13 mouse cellular contexts compared by ENCODE assay signal in the genomic region with DNA sequence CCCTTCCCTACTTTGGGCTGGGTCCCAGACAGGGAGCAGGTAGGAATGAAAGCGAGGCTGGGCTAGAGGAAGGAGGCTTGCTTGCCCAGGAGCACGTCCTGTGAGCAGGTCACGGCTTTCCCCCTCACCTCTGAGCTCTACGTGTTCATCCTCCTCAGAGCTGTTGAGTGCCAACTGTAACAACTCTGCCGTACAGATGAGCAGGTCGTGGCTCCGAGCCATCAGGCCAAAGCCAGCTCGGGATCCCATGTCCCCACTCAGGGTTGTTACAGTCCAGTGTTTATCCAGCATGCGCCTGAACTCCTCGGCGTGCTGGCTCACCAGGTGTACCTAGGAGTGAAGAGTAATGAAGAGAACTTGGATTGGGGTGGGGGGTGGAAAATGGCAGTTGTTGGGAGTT. TPM values are rescaled to one million over a fixed set of nuclear protein-coding genes. Genes with fewer than 3 reads are reported as not detected.
A peak's percentile ranks its signal among the peaks of the same experiment; 100 is the strongest.
DNase-seq lines count a peak whose midpoint lies in the region; ATAC-seq and TF ChIP-seq lines count a peak whose summit lies in the region.
"Had no signal": no experiment of that assay in that cellular context is flagged by ENCODE, and none has a peak within 500 bp of the region (broad histone marks: within the 10 kb centered on the region; RNA-seq: fewer than 3 reads in every experiment).

No protein-coding gene starts in this region.

- peak overlapping the region; percentile 64; the same call in 1 of the 2 replicates for H3K4me2 ChIP-seq in heart, embryonic 13.5 days

- no peak overlapping the region for H3K4me3 ChIP-seq in heart, embryonic 13.5 days
- peak overlapping the region; percentile 92 for H3K4me3 ChIP-seq in megakaryocyte, embryonic 14.5 days (replicated peaks)
- peak overlapping the region; percentile 52 for H3K4me3 ChIP-seq in small intestine, adult 2 months (ENCODE audit: low read depth, low read length)

- H3K9me3 ChIP-seq in heart, embryonic 13.5 days, result no peaks in the 10 kb centered on the region
- no peaks in the 10 kb centered on the region; the same call in 1 of the 2 replicates for H3K9me3 ChIP-seq in megakaryocyte, embryonic 14.5 days
- H3K9me3 ChIP-seq: limb, embryonic 10.5 days had no signal

- no peak overlapping the region for H3K27ac ChIP-seq in heart, embryonic 13.5 days (replicated peaks)
- H3K27ac ChIP-seq in small intestine, adult 2 months (ENCODE audit: insufficient read depth, low read depth, low read length), result 0 out of 2 replicates have a peak overlapping the region, but pooled peaks have one; percentile 14
- H3K27ac ChIP-seq: limb, embryonic 10.5 days had no signal

- no peak for TF ChIP-seq CTCF in small intestine, adult 2 months (IDR thresholded peaks at IDR 0.05; ENCODE audit: extremely low read depth, insufficient read length, insufficient replicate concordance, low read depth, low read length)

- ATAC-seq in heart, embryonic 13.5 days (ENCODE audit: extremely low read depth, insufficient number of reproducible peaks, low FRiP score, low TSS enrichment), result no peak
- ATAC-seq in megakaryocyte, adult 5-6 weeks (ENCODE audit: poor library complexity, severe bottlenecking), result no peak

- H3K4me1 ChIP-seq in heart, embryonic 13.5 days, result peaks cover 17% of the 10 kb centered on the region
- peaks cover 57% of the 10 kb centered on the region for H3K4me1 ChIP-seq in megakaryocyte, embryonic 14.5 days
- peaks cover 15% of the 10 kb centered on the region for H3K4me1 ChIP-seq in small intestine, adult 2 months (ENCODE audit: control insufficient read depth, insufficient read depth, insufficient read length, low read length)

- H3K9ac ChIP-seq in heart, embryonic 13.5 days, result no peak overlapping the region

- 0 out of 2 replicates have a peak, but pooled peaks cover 8% of the 10 kb centered on the region for H3K27me3 ChIP-seq in heart, embryonic 13.5 days (replicated peaks)
- no peaks in the 10 kb centered on the region for H3K27me3 ChIP-seq in megakaryocyte, embryonic 14.5 days (replicated peaks)
- no peaks in the 10 kb centered on the region for H3K27me3 ChIP-seq in small intestine, adult 2 months (ENCODE audit: control insufficient read depth, insufficient read depth, low read length)

- WGBS in heart, embryonic 13.5 days, result 55% methylated on average over 11 of the region's 11 CpGs
- WGBS in small intestine, adult 2 months, result 50% methylated on average over 11 of the region's 11 CpGs

- H3K36me3 ChIP-seq in heart, embryonic 13.5 days, result peaks cover 42% of the 10 kb centered on the region
- peaks cover 56% of the 10 kb centered on the region for H3K36me3 ChIP-seq in megakaryocyte, embryonic 14.5 days (replicated peaks; ENCODE audit: low read length)
- H3K36me3 ChIP-seq in small intestine, adult 2 months (ENCODE audit: control insufficient read depth, insufficient read depth, low read length), result peaks cover 17% of the 10 kb centered on the region; the same call in 1 of the 2 replicates

- TF ChIP-seq POLR2A in small intestine, adult 2 months (IDR thresholded peaks at IDR 0.05; ENCODE audit: low read depth, low read length), result no peak

- no peak for DNase-seq in heart, adult 9 months (ENCODE audit: low spot score in 2 of 2)
- peak; percentile 62 to 83 for DNase-seq in kidney, postnatal 25 days
- no peak for DNase-seq in cerebellum, postnatal 4 days (ENCODE audit: low spot score in 2 of 2)
- DNase-seq in left cerebral cortex, postnatal 25 days (ENCODE audit: low spot score in 2 of 2), result no peak
- DNase-seq: heart, postnatal 14 days; midbrain, embryonic 14.5 days; spleen, adult 18-20 months had no signal

- intact Hi-C loops in left cerebral cortex, postnatal 25 days (cut with DNase I), result loop anchor here (2.0 kb wide), 2 partner anchors 77 to 133 kb away; no protein-coding TSS in a partner anchor

RNA-seq across cellular contexts. Expression of a gene that starts 0.7 kb away (rescaled TPM):
- polyA plus RNA-seq in heart, embryonic 13.5 days (2015; fragmentation: Nextera tagmentation; extraction: Ambion mirVana), result 1.5 and 1.9 TPM in 2 replicates
- 9.2 TPM in 1 of 2 replicates, not detected in the other for polyA plus RNA-seq in megakaryocyte, embryonic 14.5 days (2012; ENCODE audit: insufficient read depth, low replicate concordance)
- total RNA-seq in megakaryocyte, adult 5-6 weeks (2015), result 23.7 and 24.9 TPM in 2 replicates
- 36.9 and 50.9 TPM in 2 replicates for total RNA-seq in megakaryocyte, adult 5-6 weeks (2017)
- 4.7 and 13.3 TPM in 2 replicates for polyA plus RNA-seq in small intestine, adult 2 months (2012; rRNA removed)
- 1 to 10 TPM; 1.9 to 2.6 TPM for total RNA-seq in left cerebral cortex, postnatal 25 days (2021)

RNA-seq across cellular contexts. Expression of a gene that starts 8.9 kb away (rescaled TPM):
- polyA plus RNA-seq in heart, embryonic 13.5 days (2015; fragmentation: Nextera tagmentation; extraction: Ambion mirVana), result 33.4 and 34.7 TPM in 2 replicates
- polyA plus RNA-seq in megakaryocyte, embryonic 14.5 days (2012; ENCODE audit: insufficient read depth, low replicate concordance), result 30.5 and 34.7 TPM in 2 replicates
- 11.0 and 11.5 TPM in 2 replicates for total RNA-seq in megakaryocyte, adult 5-6 weeks (2015)
- 8.7 and 9.0 TPM in 2 replicates for total RNA-seq in megakaryocyte, adult 5-6 weeks (2017)
- polyA plus RNA-seq in small intestine, adult 2 months (2012; rRNA removed), result 10.9 and 12.2 TPM in 2 replicates
- total RNA-seq in left cerebral cortex, postnatal 25 days (2021), result 10 to 100 TPM; 58.9 to 59.4 TPM

RNA-seq across cellular contexts. Expression of a gene that starts 10.3 kb away (rescaled TPM):
- 0.21 TPM in 1 of 2 replicates, not detected in the other for polyA plus RNA-seq in heart, embryonic 13.5 days (2015; fragmentation: Nextera tagmentation; extraction: Ambion mirVana)
- polyA plus RNA-seq in megakaryocyte, embryonic 14.5 days (2012; ENCODE audit: insufficient read depth, low replicate concordance), result 0.54 TPM in 1 of 2 replicates, not detected in the other
- not detected in 2 replicates for total RNA-seq in megakaryocyte, adult 5-6 weeks (2015)
- 0.65 TPM in 1 of 2 replicates, not detected in the other for total RNA-seq in megakaryocyte, adult 5-6 weeks (2017)
- polyA plus RNA-seq in small intestine, adult 2 months (2012; rRNA removed), result not detected in 2 replicates
- not detected for total RNA-seq in left cerebral cortex, postnatal 25 days (2021)
- total RNA-seq: common myeloid progenitor, adult 5-6 weeks; heart, postnatal 14 days had no signal

RNA-seq across cellular contexts. Expression of a gene that starts 11.1 kb away (rescaled TPM):
- polyA plus RNA-seq in heart, embryonic 13.5 days (2015; fragmentation: Nextera tagmentation; extraction: Ambion mirVana), result 0.09 and 0.51 TPM in 2 replicates
- polyA plus RNA-seq in megakaryocyte, embryonic 14.5 days (2012; ENCODE audit: insufficient read depth, low replicate concordance), result 0.39 TPM in 1 of 2 replicates, not detected in the other
- total RNA-seq in megakaryocyte, adult 5-6 weeks (2015), result not detected in 2 replicates
- not detected in 2 replicates for total RNA-seq in megakaryocyte, adult 5-6 weeks (2017)
- 0.14 and 0.62 TPM in 2 replicates for polyA plus RNA-seq in small intestine, adult 2 months (2012; rRNA removed)
- total RNA-seq in left cerebral cortex, postnatal 25 days (2021), result under 1 TPM; 0.16 to 0.30 TPM
- total RNA-seq: common myeloid progenitor, adult 5-6 weeks had no signal

RNA-seq across cellular contexts. Expression of a gene that starts 34.6 kb away (rescaled TPM):
- polyA plus RNA-seq in heart, embryonic 13.5 days (2015; fragmentation: Nextera tagmentation; extraction: Ambion mirVana), result 13.4 and 13.6 TPM in 2 replicates
- polyA plus RNA-seq in megakaryocyte, embryonic 14.5 days (2012; ENCODE audit: insufficient read depth, low replicate concordance), result 502 and 744 TPM in 2 replicates
- total RNA-seq in megakaryocyte, adult 5-6 weeks (2015), result 167 and 170 TPM in 2 replicates
- 136 and 142 TPM in 2 replicates for total RNA-seq in megakaryocyte, adult 5-6 weeks (2017)
- polyA plus RNA-seq in small intestine, adult 2 months (2012; rRNA removed), result 186 and 350 TPM in 2 replicates
- 100 to 1,000 TPM; 152 to 158 TPM for total RNA-seq in left cerebral cortex, postnatal 25 days (2021)

Comparison
In these comparisons a context has a peak if more than half of its experiments do, and no peak if none do; other contexts are left out.
1. DNase-seq: peak in kidney, postnatal 25 days (2 of 2); none in heart, adult 9 months (0 of 2), cerebellum, postnatal 4 days (0 of 2) and left cerebral cortex, postnatal 25 days (0 of 2).